Mouse (Mus musculus) limb, embryonic 12.5 days (tissue): Measurements from ENCODE around the gene Pilrb2. TPM values are rescaled to one million over a fixed set of nuclear protein-coding genes. Genes with fewer than 3 reads are reported as not detected.
"Not testable (repeated sequence)": the region's sequence is repeated elsewhere in the genome, so short reads cannot be mapped to it uniquely, and the experiment has no call there.

ENCODE experiments used
- ATAC-seq: fragments of 200-750 bp; cut with Nextera tagmentation; 2 replicates; pipeline ENCODE4 v1.8.0; 2017; ENCODE audit warnings: low read depth, moderate TSS enrichment; ENCODE audit not compliant: insufficient number of reproducible peaks, insufficient read depth, low FRiP score, low TSS enrichment
- H3K27ac ChIP-seq: fragments of 300-500 bp; sonication (generic); 2 replicates; pipeline ENCODE4 v1.5.1; 2016; ENCODE audit warnings: mild to moderate bottlenecking, moderate library complexity
- H3K27me3 ChIP-seq: fragments of 300-500 bp; sonication (generic); 2 replicates; pipeline ENCODE4 v1.6.1; 2016; ENCODE audit warnings: mild to moderate bottlenecking, moderate library complexity
- H3K36me3 ChIP-seq: fragments of 300-500 bp; sonication (generic); 2 replicates; pipeline ENCODE4 v1.6.1; 2016; ENCODE audit warnings: mild to moderate bottlenecking, moderate library complexity
- H3K4me1 ChIP-seq: fragments of 300-500 bp; sonication (generic); replicated peaks from 2 replicates; pipeline ENCODE4 v1.6.1; 2016
- H3K4me2 ChIP-seq: fragments of 300-500 bp; sonication (generic); 2 replicates; pipeline ENCODE4 v1.6.1; 2016; ENCODE audit warnings: mild to moderate bottlenecking, moderate library complexity
- H3K4me3 ChIP-seq: fragments of 300-500 bp; sonication (generic); replicated peaks from 2 replicates; pipeline ENCODE4 v1.5.1; 2016; ENCODE audit warnings: mild to moderate bottlenecking
- H3K9ac ChIP-seq: fragments of 300-500 bp; sonication (generic); replicated peaks from 2 replicates; pipeline ENCODE4 v1.6.1; 2016; ENCODE audit warnings: mild to moderate bottlenecking, moderate library complexity
- H3K9me3 ChIP-seq: fragments of 300-500 bp; sonication (generic); 2 replicates; pipeline ENCODE4 v1.6.1; 2016; ENCODE audit warnings: mild to moderate bottlenecking, moderate library complexity
- WGBS: fragments of 180-500 bp; shearing (Covaris S2); methylation state at CpG from one replicate; pipeline ENCODE4 v1.1.7; 2016; 5-methylcytosine and 5-hydroxymethylcytosine counted together
- polyA plus RNA-seq: library from polyadenylated mRNA; unstranded; fragments of >200 nt; fragmentation: Nextera tagmentation; extraction: Ambion mirVana; gene quantifications from 2 replicates; pipeline ENCODE4 v1.2.1, GENCODE M21; 2016

The Pilrb2 gene
- polyA plus RNA-seq, 1 experiment from 2014 or later: not detected

- not testable (repeated sequence) for H3K4me3 ChIP-seq, ATAC-seq, H3K27me3 ChIP-seq, H3K36me3 ChIP-seq, H3K9ac ChIP-seq, H3K4me1 ChIP-seq, H3K27ac ChIP-seq, H3K9me3 ChIP-seq, H3K4me2 ChIP-seq
- WGBS: 41% methylated on average over 1 of the region's 1 CpGs
Measured at GRCm38 (mm10) chr5:137872381-137872702, 727 bp upstream of the Pilrb2 start.

- not testable (repeated sequence) for H3K4me2 ChIP-seq, H3K9ac ChIP-seq, H3K4me3 ChIP-seq, ATAC-seq, H3K27me3 ChIP-seq, H3K9me3 ChIP-seq, H3K4me1 ChIP-seq, H3K36me3 ChIP-seq, H3K27ac ChIP-seq
- 77% methylated on average over 2 of the region's 2 CpGs for WGBS
Measured at GRCm38 (mm10) chr5:137868600-137868999, 3.0 kb downstream of the Pilrb2 start.

GRCm38 (mm10) chr5:137864008-137864407, 7.6 kb downstream of the Pilrb2 start:
- H3K4me3 ChIP-seq, H3K4me1 ChIP-seq, ATAC-seq, H3K4me2 ChIP-seq, H3K9ac ChIP-seq, H3K9me3 ChIP-seq, H3K36me3 ChIP-seq, H3K27ac ChIP-seq, H3K27me3 ChIP-seq: not testable (repeated sequence)
- 84% methylated on average over 1 of the region's 1 CpGs for WGBS

DNA sequence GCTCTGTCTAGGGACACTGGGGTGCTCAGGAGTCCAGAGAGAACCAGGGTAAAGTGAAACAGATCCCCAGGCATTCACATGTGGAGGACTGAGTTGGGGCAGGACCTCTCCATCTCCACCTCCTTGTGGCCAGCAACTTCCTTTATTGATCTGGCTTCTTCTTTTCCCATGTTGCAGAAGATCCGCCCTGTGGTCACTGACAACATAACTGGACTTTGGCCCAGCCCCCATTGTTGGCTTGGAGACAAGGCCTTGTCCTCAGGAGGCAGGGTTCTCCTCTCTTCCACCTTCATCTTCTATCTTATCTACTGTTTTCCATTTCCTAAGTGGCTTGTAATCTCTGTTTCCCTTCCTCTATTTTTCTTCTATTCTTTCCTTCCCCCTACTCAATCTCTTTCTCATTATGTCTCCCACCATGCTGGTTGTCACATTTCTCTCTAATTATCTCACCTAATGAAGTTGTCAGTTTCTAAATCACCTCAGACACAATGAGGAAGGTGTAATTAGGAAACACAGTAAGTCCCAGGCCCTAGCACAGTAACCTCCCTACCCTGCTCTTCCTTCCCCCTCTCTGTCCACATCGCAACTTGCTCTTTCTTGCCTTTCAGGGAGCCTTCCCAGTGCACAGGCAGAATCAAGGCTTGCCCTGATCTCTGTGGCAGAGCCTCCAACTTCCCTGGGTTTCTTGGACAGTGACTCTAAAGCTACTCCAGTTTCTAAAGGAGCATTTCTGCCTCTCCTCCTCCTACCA, 13.5 kb downstream of the Pilrb2 start, which contains the start of gene Pilrb1:
Gene Pilrb1, minus strand, starts transcription at position 147 of the 751 bp plus-strand sequence.
- not testable (repeated sequence) for H3K27me3 ChIP-seq, H3K9me3 ChIP-seq, ATAC-seq, H3K27ac ChIP-seq, H3K4me3 ChIP-seq, H3K36me3 ChIP-seq, H3K4me1 ChIP-seq, H3K9ac ChIP-seq, H3K4me2 ChIP-seq
- WGBS: 68% methylated on average over 2 of the region's 2 CpGs

- H3K27me3 ChIP-seq, H3K4me2 ChIP-seq, H3K4me3 ChIP-seq, ATAC-seq, H3K36me3 ChIP-seq, H3K9ac ChIP-seq, H3K27ac ChIP-seq, H3K4me1 ChIP-seq, H3K9me3 ChIP-seq: not testable (repeated sequence)
- 74% methylated on average over 5 of the region's 5 CpGs for whole genome bisulfite sequencing
Measured at GRCm38 (mm10) chr5:137856870-137857269, 14.7 kb downstream of the Pilrb2 start.

DNA sequence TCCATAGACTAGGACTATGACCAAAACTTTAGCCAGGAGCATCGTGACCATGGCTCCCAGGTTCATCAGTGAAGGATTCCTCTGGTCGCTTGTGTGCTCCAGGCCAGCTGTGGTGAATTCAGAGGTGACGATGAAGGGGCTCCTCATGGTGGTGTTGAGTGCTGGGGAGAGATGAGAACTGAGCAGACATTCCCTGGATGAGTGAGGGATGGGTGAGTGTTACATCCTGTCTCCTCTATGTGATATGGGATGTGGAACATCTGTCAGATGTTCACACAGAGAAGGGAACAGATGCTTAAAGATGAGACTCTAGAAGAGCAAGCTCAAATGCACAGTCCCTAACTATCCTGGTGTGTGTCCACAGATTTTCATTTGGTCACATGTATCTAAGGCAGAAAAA, 16.7 kb downstream of the Pilrb2 start:
- not testable (repeated sequence) for H3K4me1 ChIP-seq, H3K27ac ChIP-seq, H3K36me3 ChIP-seq, H3K4me3 ChIP-seq, H3K27me3 ChIP-seq, ATAC-seq, H3K9me3 ChIP-seq, H3K9ac ChIP-seq, H3K4me2 ChIP-seq
- WGBS: 74% methylated on average over 3 of the region's 3 CpGs

GRCm38 (mm10) chr5:137850313-137850712, 21.3 kb downstream of the Pilrb2 start:
- not testable (repeated sequence) for H3K27me3 ChIP-seq, ATAC-seq, H3K27ac ChIP-seq, H3K4me2 ChIP-seq, H3K36me3 ChIP-seq, H3K9me3 ChIP-seq, H3K4me1 ChIP-seq, H3K4me3 ChIP-seq, H3K9ac ChIP-seq
- 87% methylated on average over 1 of the region's 1 CpGs for WGBS

- not testable (repeated sequence) for H3K27me3 ChIP-seq, H3K36me3 ChIP-seq, ATAC-seq, H3K4me1 ChIP-seq, H3K4me2 ChIP-seq, H3K9me3 ChIP-seq, H3K27ac ChIP-seq, H3K4me3 ChIP-seq, H3K9ac ChIP-seq
Measured at GRCm38 (mm10) chr5:137837110-137837509, 34.5 kb downstream of the Pilrb2 start.

DNA sequence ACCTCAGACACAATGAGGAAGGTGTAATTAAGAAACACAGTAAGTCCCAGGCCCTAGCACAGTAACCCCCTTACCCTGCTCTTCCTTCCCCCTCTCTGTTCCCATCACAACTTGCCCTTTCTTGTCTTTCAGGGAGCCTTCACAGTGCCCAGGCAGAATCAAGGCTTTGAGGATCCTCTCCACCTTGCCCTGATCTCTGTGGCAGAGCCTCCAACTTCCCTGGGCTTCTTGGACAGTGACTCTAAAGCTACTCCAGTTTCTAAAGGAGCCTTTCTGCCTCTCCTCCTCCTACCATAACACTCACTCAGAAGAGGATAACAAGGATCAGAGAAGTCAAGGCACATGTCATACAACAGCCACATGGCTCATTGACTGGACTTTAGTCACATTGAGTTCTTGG, 35.0 kb downstream of the Pilrb2 start:
- Histone ChIP-seq H3K9ac (no peak overlapping the region), H3K36me3 (no peaks in the 10 kb centered on the region), H3K27ac (no peak overlapping the region), H3K4me3 (no peak overlapping the region), H3K27me3 (no peaks in the 10 kb centered on the region), H3K4me1 (no peaks in the 10 kb centered on the region), H3K9me3 (no peaks in the 10 kb centered on the region), H3K4me2 (no peak overlapping the region)
- no peak for ATAC-seq

DNA sequence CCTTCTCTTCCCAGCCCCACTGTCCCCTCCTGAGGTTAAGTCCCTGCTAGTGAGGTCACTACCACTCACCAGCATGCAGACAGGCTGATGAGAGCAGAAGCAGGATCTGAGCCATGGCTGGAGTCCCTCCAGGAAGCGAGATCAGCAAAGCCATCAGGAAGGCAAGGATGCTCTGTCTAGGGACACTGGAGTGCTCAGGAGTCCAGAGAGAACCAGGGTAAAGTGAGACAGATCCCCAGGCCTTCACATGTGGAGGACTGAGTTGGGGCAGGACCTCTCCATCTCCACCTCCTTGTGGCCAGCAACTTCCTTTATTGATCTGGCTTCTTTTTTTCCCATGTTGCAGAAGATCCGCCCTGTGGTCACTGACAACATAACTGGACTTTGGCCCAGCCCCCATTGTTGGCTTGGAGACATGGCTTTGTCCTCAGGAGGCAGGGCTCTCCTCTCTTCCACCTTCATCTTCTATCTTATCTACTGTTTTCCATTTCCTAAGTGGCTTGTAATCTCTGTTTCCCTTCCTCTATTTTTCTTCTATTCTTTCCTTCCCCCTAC, 35.6 kb downstream of the Pilrb2 start, which contains the start of gene Pilra:
Gene Pilra, minus strand, starts transcription at position 316 of the 555 bp plus-strand sequence.
- WGBS: 56% methylated on average over 2 of the region's 2 CpGs
- H3K9me3 ChIP-seq: not testable (repeated sequence)

DNA sequence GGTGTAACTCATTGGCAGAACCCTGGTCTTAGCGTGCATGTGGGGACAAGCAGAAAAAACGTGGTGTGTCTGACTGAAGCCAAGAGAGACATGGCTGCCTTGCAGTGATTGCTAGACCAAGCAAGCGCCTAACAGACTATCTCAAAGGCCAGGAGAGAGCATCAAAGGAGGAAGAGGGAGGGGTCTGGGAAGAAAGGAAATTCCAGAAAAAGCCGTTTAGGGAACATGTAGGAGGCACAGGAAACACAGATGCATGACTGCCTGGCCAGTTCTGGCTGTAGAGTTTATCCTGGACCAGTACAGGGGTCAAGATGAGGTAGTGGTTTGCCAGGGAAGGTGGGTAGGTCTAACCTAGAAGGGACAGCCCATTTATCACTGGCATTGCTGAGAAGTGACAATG, 38.1 kb downstream of the Pilrb2 start:
- no peaks in the 10 kb centered on the region for H3K27me3 ChIP-seq
- no peaks in the 10 kb centered on the region for H3K4me1 ChIP-seq
- H3K4me2 ChIP-seq: no peak overlapping the region
- ATAC-seq: no peak
- no peaks in the 10 kb centered on the region for H3K9me3 ChIP-seq
- H3K36me3 ChIP-seq: no peaks in the 10 kb centered on the region
- H3K27ac ChIP-seq: no peak overlapping the region
- H3K4me3 ChIP-seq: no peak overlapping the region
- no peak overlapping the region for H3K9ac ChIP-seq
- WGBS: 51% methylated on average over 4 of the region's 4 CpGs

More for the DNA sequence above, 35.6 kb downstream of the Pilrb2 start, which contains the start of gene Pilra:
- not testable (repeated sequence) for H3K9ac ChIP-seq, H3K4me2 ChIP-seq, ATAC-seq, H3K36me3 ChIP-seq, H3K27ac ChIP-seq, H3K27me3 ChIP-seq, H3K4me1 ChIP-seq, H3K4me3 ChIP-seq

DNA sequence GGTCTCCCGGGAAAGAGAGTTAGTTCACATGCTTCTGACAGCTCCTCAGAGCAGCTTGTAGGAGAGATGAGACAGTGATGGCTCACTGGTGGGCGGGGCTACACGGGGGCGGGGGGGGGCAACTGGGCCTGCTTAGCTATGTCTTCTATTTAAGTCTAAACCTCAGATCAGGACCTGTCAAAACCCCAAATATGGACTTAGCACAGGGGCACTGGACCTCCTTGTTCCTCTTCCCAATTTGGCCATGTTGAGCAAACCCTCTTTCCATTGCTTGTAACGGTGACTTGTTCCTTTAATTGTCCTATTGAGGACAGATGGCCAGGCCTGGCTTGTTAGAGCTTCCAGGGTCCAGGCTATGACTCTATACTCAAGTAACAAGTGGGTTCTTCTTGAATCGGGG, 40.1 kb downstream of the Pilrb2 start:
- Histone ChIP-seq H3K27ac (no peak overlapping the region), H3K4me3 (no peak overlapping the region), H3K36me3 (no peaks in the 10 kb centered on the region), H3K9ac (no peak overlapping the region), H3K4me1 (no peaks in the 10 kb centered on the region), H3K9me3 (no peaks in the 10 kb centered on the region), H3K27me3 (no peaks in the 10 kb centered on the region), H3K4me2 (no peak overlapping the region)
- ATAC-seq: no peak
- 77% methylated on average over 6 of the region's 6 CpGs for WGBS
